Mouse (Mus musculus) lung, adult 18-20 months (tissue): Measurements from ENCODE around the gene Esp24.
"Not testable (repeated sequence)": the region's sequence is repeated elsewhere in the genome, so short reads cannot be mapped to it uniquely, and the experiment has no call there.

Experiments used
- DNase-seq, 2 experiments: peaks; one replicate each; pipeline ENCODE4 v3.0.0; 2022; ENCODE audit warnings: mixed read lengths in 2 of 2

Gene Esp24

DNA sequence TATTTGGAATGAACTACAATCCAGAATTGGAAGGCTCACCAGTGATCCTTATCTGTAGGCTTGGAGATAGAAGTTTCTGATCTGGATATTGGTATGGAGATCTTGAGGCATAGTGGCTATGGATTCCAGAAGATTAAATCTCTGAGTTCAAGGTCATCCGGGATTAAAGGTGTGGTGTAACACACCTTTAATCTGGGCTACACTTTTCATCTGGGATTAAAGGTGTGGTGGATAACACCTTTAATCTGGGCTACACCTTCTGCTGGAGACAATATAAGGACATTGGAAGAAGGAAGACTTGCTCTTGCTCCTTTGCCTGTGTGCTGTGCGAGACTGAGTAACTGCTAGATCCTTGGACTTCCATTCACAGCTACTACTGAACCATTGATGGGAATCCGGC lies at the start of gene Esp24:
Gene Esp24 (plus strand): TSS at position 301 of the 400 bp plus-strand sequence.
- not testable (repeated sequence) for DNase-seq

DNA sequence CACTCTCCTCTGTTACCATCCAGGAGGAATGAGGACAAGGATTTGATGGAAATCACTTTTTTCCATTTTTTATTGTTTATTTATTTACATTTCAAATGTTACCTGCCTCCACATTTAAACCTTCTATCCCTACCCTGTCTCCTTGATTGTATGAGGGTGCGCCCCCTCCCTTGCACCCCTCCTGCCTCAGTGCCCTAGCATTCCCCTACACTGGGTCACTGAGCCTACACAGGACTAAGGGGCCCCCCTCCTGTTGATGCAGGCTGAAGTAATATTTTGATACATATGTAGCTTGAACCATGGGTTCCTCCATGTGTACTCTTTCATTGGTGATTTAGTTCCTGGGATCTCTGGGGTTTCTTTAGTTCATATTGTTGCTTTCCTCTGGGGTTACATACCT lies 26.6 kb upstream of the Esp24 start:
- DNase-seq = no peak

DNA sequence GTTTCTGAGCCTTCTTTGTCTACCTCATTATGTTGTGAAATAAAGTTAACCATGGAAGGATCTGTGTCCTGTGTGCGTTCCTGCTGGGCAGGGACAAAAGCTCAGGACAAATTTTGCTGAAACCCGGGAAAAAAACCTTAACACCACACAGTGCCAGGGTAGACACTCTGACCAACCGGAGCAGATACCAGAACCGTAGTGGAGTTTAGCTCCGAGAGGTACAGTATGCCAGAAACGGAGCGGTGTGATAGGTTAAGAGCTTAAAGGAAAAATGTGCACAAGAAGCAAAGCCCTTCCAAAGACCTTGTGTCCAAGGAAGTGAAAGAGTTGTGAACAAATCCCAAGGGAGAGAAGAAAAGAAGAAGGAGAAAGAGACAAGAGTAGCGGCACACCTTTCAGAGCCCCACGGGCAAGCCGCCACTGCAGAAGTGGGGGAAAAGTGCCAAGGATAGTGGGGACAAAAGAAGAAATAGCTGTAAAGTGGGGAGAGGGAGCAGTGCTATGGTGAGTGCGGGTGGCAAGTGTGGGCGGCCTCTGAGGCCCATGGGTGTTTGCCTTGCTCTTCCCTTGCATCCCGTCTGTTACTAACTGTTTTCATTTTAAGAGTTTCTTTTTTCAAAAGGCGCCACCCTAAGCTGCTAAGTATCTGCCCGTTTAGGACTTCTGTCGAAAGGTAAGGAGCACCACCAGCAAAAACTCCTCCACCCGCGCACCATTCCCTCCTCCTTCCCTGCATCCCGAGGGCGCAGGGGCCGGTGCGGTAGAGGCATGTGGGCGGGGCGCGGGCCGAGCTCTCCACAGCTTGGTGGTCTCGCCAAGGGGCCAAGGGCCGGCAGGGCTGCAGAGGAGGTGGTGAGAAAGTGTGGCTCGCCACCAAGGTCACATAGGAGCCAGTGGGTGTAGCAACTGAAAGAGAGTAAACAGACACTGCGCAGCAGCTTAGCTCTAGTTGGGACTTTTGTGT lies 25.5 kb upstream of the Esp24 start:
- no peak for DNase-seq

DNA sequence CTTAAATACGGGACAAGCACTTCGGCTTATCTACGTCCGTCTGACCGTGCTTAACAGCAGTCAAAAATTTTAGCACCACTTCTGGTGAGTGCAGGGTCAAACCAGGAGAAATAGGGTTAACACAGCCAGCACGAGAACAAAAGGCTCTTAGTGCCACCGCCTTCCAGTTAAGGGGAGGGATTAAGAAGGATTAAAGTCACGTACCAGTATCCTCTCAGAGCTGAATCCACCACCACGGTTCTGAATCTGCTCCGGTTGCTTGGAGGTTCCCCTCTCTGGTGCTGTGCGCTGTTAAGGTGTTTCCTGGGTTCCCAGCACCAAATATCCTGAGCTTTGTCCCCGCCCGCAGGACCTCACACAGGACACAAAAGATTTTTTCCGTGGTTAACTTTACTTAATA lies 19.3 kb upstream of the Esp24 start:
- no peak for DNase-seq

DNA sequence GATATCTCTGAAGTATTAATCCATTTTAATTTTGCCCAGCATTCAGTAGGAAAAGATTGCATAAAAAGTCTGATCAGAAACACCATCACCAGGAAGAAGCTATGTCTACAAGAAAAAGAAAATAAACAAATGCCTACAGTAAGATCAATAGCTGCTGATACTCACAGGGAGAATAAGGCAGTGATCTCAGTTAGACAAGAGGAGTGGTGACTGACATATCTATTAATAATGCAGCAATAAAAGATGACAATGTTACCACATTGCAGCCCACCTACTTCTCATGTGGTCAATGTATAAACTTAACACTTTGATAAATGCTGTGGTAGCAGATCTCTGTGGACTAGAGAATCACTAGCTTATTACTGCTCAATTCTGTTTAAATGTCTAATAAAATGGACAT lies 6.7 kb downstream of the Esp24 start, which contains the start of gene Gm21903:
Gene Gm21903 (minus strand): TSS at position 101 of the 400 bp plus-strand sequence.
- no peak for DNase-seq

DNA sequence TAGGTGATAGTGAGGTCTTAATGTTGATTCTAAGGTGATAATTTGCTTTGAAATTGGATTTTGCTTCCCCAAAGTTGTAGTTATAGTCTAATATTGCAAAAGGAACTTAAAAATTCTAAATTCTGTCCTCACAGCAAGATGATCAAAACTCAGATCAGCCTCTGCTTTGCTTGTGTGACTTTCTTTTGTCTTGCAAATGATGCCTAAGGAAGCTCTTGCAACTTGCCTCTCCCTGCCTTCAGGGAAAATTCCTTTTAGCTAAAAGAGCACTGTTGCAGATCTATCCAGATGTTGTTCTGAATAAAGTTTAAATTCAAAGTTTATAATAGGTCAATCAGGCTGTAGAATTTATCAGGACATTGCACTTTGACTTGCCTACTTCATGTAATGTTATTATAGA lies 27.1 kb downstream of the Esp24 start:
- no peak for DNase-seq

DNA sequence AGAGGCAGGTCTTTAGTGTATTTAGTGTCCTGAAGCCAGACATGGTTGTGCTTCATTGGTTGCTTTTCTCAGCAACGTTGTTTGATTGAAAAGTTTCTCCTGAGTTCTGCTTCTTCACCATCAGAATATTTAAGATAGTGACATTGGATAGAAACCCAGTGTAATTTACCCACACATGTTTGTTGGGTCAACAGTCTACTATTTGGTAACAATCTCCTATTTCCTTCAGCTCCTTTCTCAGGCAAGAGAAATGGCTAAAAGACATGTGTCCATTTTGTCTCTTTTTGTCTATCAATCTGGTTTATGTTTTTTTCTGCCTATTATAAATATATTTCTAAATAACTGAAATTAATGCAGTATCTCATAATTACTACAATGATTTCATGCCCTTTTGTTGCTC lies 40.4 kb downstream of the Esp24 start, which contains the start of gene Esp23:
Gene Esp23 (minus strand): TSS at position 101 of the 400 bp plus-strand sequence.
- DNase-seq = no peak
